Mouse (Mus musculus): Measurements from ENCODE around the gene 1300017J02Rik. TPM values are rescaled to one million over a fixed set of nuclear protein-coding genes. Genes with fewer than 3 reads are reported as not detected.
A peak's percentile ranks its signal among the peaks of the same experiment; 100 is the strongest.

1300017J02Rik gene
- polyA plus RNA-seq, 1 experiment from 2014 or later = 0.14 TPM

DNA sequence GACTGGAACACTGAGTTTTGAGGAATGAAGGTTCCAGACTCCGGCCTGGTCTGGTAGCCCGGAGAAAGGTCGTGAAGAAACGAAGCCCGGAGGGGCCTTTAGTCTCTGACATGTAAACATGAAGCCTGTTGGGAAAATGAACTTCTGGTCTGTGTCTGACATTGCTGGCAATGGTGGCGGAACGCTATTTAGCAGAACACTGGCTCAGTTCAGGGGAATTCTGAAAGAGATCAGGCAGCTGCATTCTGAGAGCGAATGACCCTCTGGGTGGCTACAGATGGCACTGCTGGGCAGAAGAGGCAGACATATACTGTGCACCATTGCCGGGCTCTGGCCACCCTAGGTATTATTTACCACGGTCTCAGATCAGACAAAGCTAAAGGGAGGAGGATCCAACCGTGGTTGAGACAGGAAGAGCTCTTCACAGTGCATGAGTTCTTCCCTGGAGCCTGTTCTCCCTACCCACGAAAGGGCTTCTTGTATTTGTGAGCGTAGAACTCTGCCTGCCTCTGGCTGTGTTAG lies 17.9 kb downstream of the 1300017J02Rik start:
- ATAC-seq (ENCODE audit: low FRiP score, low TSS enrichment) (no peak), DNase-seq (no peak)
- Histone ChIP-seq H3K9me3 (ENCODE audit: control insufficient read depth, low read length) (no peaks in the 10 kb centered on the region), H3K4me3 (replicated peaks; ENCODE audit: low read depth, low read length) (no peak overlapping the region), H3K9ac (replicated peaks; ENCODE audit: low read length) (no peak overlapping the region), H3K27me3 (ENCODE audit: control insufficient read depth, insufficient read depth, low read length) (no peaks in the 10 kb centered on the region), H3K4me2 (ENCODE audit: low read length) (no peak overlapping the region), H3K36me3 (ENCODE audit: control insufficient read depth, insufficient read depth, low read length) (no peaks in the 10 kb centered on the region), H3K4me1 (ENCODE audit: control insufficient read depth, insufficient read depth, low read length) (no peaks in the 10 kb centered on the region), H3K27ac (replicated peaks; ENCODE audit: low read depth, low read length) (no peak overlapping the region)
- WGBS = 87% methylated on average over 13 of the region's 13 CpGs

DNA sequence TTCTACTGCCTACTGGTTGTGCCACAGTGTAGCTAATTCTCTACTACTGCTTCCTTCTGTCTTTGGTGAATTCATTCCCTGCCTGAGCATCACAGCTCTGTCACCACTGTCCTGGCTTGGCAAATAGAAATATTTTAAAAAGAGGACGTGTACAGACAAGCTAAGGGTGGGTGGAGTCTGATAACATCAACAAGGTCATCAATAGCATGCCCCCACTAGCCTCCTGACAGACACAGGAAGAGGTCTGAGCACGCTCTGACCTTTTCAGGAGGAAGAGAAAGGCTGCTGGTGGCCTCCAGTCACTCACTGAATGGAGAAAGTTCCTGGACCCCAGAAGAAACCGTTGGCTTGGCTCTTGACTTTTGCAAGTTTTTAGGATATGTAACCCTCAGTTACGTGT lies 18.5 kb downstream of the 1300017J02Rik start:
- no peak overlapping the region for H3K9ac ChIP-seq (replicated peaks; ENCODE audit: low read length)
- no peak overlapping the region for H3K4me3 ChIP-seq (replicated peaks; ENCODE audit: low read depth, low read length)
- no peak overlapping the region for H3K27ac ChIP-seq (replicated peaks; ENCODE audit: low read depth, low read length)
- no peak overlapping the region for H3K4me2 ChIP-seq (ENCODE audit: low read length)
- WGBS = 70% methylated on average over 4 of the region's 4 CpGs
- no peaks in the 10 kb centered on the region for H3K9me3 ChIP-seq (ENCODE audit: control insufficient read depth, low read length)
- no peak for ATAC-seq (ENCODE audit: low FRiP score, low TSS enrichment)
- H3K36me3 ChIP-seq (ENCODE audit: control insufficient read depth, insufficient read depth, low read length) = no peaks in the 10 kb centered on the region
- DNase-seq = no peak
- H3K4me1 ChIP-seq (ENCODE audit: control insufficient read depth, insufficient read depth, low read length) = no peaks in the 10 kb centered on the region
- no peaks in the 10 kb centered on the region for H3K27me3 ChIP-seq (ENCODE audit: control insufficient read depth, insufficient read depth, low read length)

DNA sequence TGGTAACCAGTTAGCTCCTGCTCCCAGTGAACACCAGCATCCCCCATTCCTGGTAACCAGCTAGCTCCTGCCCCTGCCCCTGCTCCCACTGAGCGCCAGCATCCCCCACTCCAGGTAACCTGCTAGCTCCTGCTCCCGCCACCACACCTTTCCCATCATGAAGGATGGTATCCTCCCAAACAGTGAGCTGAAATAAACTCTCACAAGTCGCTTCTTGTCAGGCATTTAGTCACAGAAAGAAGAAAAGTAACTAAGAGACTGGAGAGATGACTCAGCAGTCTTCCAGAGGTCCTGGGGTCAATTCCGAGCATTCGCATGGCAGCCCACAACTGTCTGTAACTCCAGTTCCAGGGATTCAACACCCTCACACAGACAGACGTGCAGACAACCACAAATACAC lies 28.0 kb downstream of the 1300017J02Rik start:
- DNase-seq (no peak), ATAC-seq (ENCODE audit: low FRiP score, low TSS enrichment) (no peak)
- Histone ChIP-seq H3K4me1 (ENCODE audit: control insufficient read depth, insufficient read depth, low read length) (no peaks in the 10 kb centered on the region), H3K27ac (replicated peaks; ENCODE audit: low read depth, low read length) (no peak overlapping the region), H3K4me2 (ENCODE audit: low read length) (no peak overlapping the region), H3K9me3 (ENCODE audit: control insufficient read depth, low read length) (no peaks in the 10 kb centered on the region), H3K9ac (replicated peaks; ENCODE audit: low read length) (no peak overlapping the region), H3K4me3 (replicated peaks; ENCODE audit: low read depth, low read length) (no peak overlapping the region), H3K27me3 (ENCODE audit: control insufficient read depth, insufficient read depth, low read length) (no peaks in the 10 kb centered on the region), H3K36me3 (ENCODE audit: control insufficient read depth, insufficient read depth, low read length) (no peaks in the 10 kb centered on the region)
- WGBS = 88% methylated on average over 6 of the region's 6 CpGs

DNA sequence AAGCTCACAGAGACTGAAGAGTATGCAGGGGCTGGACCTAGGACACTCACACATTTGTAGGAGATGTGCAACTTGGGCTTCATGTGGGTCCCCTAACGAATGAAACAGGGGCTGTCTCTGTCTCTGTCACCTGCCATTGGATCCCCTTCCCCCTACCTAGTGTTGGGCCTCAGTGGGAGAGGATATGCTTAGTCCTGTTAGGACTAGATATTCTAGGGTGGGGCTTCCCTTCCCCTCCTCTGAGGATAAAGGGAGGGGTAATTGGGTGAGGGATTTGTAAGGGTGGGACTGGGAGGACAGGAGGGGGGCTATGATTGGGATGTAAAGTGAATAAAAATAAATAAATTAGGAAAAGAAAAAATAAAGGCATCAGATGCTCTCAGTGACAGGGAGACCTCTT lies 29.2 kb downstream of the 1300017J02Rik start:
- ATAC-seq (ENCODE audit: low FRiP score, low TSS enrichment) (no peak), DNase-seq (no peak)
- H3K4me1 ChIP-seq (ENCODE audit: control insufficient read depth, insufficient read depth, low read length) = no peaks in the 10 kb centered on the region
- no peaks in the 10 kb centered on the region for H3K36me3 ChIP-seq (ENCODE audit: control insufficient read depth, insufficient read depth, low read length)
- no peak overlapping the region for H3K4me2 ChIP-seq (ENCODE audit: low read length)
- WGBS = 74% methylated on average over 1 of the region's 1 CpGs
- no peak overlapping the region for H3K4me3 ChIP-seq (replicated peaks; ENCODE audit: low read depth, low read length)
- no peak overlapping the region for H3K9ac ChIP-seq (replicated peaks; ENCODE audit: low read length)
- H3K27ac ChIP-seq (replicated peaks; ENCODE audit: low read depth, low read length) = no peak overlapping the region
- H3K9me3 ChIP-seq (ENCODE audit: control insufficient read depth, low read length) = no peaks in the 10 kb centered on the region
- no peaks in the 10 kb centered on the region for H3K27me3 ChIP-seq (ENCODE audit: control insufficient read depth, insufficient read depth, low read length)

DNA sequence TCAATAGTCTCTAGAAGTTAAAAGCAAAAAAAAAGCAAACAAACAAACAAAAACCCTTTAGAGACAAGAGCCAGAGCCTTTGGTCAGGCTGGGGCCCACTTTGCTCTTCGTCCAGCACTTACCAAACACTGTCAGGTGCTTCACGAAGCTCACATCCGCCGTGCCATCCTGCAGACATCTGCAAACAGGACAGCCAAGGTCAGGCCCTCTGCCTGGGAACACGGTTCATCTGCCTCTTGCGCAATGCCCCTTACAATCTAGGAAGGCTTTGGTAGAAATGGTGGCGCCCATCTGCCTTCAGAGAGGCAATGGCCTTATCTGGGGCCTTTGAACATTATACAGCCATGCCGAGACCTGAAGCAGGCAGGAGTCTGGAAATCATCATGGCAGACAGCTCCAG lies 30.1 kb downstream of the 1300017J02Rik start:
- no peak overlapping the region for H3K4me2 ChIP-seq (ENCODE audit: low read length)
- H3K9ac ChIP-seq (replicated peaks; ENCODE audit: low read length) = no peak overlapping the region
- no peaks in the 10 kb centered on the region for H3K27me3 ChIP-seq (ENCODE audit: control insufficient read depth, insufficient read depth, low read length)
- H3K27ac ChIP-seq (replicated peaks; ENCODE audit: low read depth, low read length) = no peak overlapping the region
- H3K9me3 ChIP-seq (ENCODE audit: control insufficient read depth, low read length) = no peaks in the 10 kb centered on the region
- ATAC-seq (ENCODE audit: low FRiP score, low TSS enrichment) (no peak), DNase-seq (no peak)
- no peaks in the 10 kb centered on the region for H3K36me3 ChIP-seq (ENCODE audit: control insufficient read depth, insufficient read depth, low read length)
- H3K4me1 ChIP-seq (ENCODE audit: control insufficient read depth, insufficient read depth, low read length) = no peaks in the 10 kb centered on the region
- WGBS = 88% methylated on average over 8 of the region's 8 CpGs
- no peak overlapping the region for H3K4me3 ChIP-seq (replicated peaks; ENCODE audit: low read depth, low read length)

DNA sequence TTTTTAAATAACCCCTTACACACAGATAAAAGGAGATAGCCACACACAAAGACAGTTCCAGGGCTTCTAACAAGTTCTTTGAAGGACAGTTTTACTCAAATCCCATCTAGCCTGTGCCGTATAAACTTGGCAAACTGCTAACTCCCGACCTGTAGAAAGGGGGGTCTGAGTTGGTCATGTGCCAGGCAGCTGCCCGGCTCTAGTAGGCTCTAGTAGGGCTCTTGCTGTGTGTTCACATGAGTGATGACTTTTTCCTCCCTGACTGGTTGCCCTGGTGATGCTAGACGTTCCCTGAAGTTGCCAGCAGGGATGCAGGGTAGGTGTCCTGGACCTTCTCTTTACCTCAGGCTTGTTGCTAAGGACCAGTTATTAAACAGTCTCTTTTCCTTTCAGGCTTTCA lies 33.8 kb downstream of the 1300017J02Rik start:
- H3K27ac ChIP-seq (replicated peaks; ENCODE audit: low read depth, low read length) = no peak overlapping the region
- no peak overlapping the region for H3K4me2 ChIP-seq (ENCODE audit: low read length)
- H3K9me3 ChIP-seq (ENCODE audit: control insufficient read depth, low read length) = no peaks in the 10 kb centered on the region
- no peak overlapping the region for H3K4me3 ChIP-seq (replicated peaks; ENCODE audit: low read depth, low read length)
- no peaks in the 10 kb centered on the region for H3K36me3 ChIP-seq (ENCODE audit: control insufficient read depth, insufficient read depth, low read length)
- no peaks in the 10 kb centered on the region for H3K4me1 ChIP-seq (ENCODE audit: control insufficient read depth, insufficient read depth, low read length)
- DNase-seq (peak; percentile 46), ATAC-seq (ENCODE audit: low FRiP score, low TSS enrichment) (no peak)
- no peaks in the 10 kb centered on the region for H3K27me3 ChIP-seq (ENCODE audit: control insufficient read depth, insufficient read depth, low read length)
- no peak overlapping the region for H3K9ac ChIP-seq (replicated peaks; ENCODE audit: low read length)
- WGBS = 30% methylated on average over 4 of the region's 4 CpGs

DNA sequence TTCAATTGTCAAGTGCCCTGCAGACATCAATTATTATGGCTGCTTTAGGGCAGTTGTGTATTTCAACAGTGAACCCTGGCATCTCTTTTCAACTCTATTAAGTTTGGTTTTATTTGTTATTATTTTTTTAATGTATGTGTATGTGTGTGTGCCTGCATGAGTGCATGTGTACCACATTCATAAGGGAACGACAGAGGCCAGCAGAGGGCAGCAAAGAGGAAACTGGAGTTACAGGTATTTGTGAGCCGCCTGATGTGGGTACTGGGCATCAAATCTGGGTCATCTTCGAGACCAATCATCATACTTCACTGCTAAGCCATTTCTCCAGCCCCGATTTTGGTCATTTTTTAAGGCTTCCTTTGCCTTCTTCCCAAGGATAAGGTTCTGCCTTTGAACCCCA lies 39.1 kb downstream of the 1300017J02Rik start:
- no peak overlapping the region for H3K4me2 ChIP-seq (ENCODE audit: low read length)
- H3K4me1 ChIP-seq (ENCODE audit: control insufficient read depth, insufficient read depth, low read length) = no peaks in the 10 kb centered on the region
- no peaks in the 10 kb centered on the region for H3K9me3 ChIP-seq (ENCODE audit: control insufficient read depth, low read length)
- H3K27ac ChIP-seq (replicated peaks; ENCODE audit: low read depth, low read length) = no peak overlapping the region
- H3K36me3 ChIP-seq (ENCODE audit: control insufficient read depth, insufficient read depth, low read length) = no peaks in the 10 kb centered on the region
- no peak overlapping the region for H3K9ac ChIP-seq (replicated peaks; ENCODE audit: low read length)
- no peak overlapping the region for H3K4me3 ChIP-seq (replicated peaks; ENCODE audit: low read depth, low read length)
- whole genome bisulfite sequencing = 89% methylated on average over 4 of the region's 4 CpGs
- ATAC-seq (ENCODE audit: low FRiP score, low TSS enrichment) (no peak), DNase-seq (no peak)
- H3K27me3 ChIP-seq (ENCODE audit: control insufficient read depth, insufficient read depth, low read length) = no peaks in the 10 kb centered on the region

DNA sequence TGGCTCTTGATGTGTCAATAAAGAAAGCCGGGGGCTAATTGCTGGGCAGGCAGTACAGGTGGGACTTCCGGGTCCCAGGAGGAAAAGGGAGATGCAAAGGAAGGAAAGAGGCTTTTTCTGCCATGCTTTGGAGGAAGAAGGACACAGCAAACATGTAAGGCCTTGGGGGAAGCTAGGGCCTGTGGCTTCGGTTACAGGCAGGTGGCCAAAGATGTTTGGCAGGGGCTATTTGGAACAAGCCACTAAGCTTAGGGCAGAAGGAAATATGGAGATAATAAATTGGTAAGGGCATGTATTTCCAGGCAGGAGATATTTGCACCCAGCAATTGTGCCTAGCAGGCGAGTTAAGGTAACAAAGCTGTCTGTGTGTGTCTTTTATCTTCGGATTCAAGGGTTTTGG lies 52.0 kb downstream of the 1300017J02Rik start:
- no peak for ATAC-seq (ENCODE audit: low FRiP score, low TSS enrichment)
- no peak overlapping the region for H3K9ac ChIP-seq (replicated peaks; ENCODE audit: low read length)
- no peak overlapping the region for H3K27ac ChIP-seq (replicated peaks; ENCODE audit: low read depth, low read length)
- no peaks in the 10 kb centered on the region for H3K4me1 ChIP-seq (ENCODE audit: control insufficient read depth, insufficient read depth, low read length)
- DNase-seq = no peak
- H3K36me3 ChIP-seq (ENCODE audit: control insufficient read depth, insufficient read depth, low read length) = no peaks in the 10 kb centered on the region
- no peak overlapping the region for H3K4me3 ChIP-seq (replicated peaks; ENCODE audit: low read depth, low read length)
- no peak overlapping the region for H3K4me2 ChIP-seq (ENCODE audit: low read length)
- 89% methylated on average over 5 of the region's 5 CpGs for WGBS
- H3K9me3 ChIP-seq (ENCODE audit: control insufficient read depth, low read length) = no peaks in the 10 kb centered on the region
- H3K27me3 ChIP-seq (ENCODE audit: control insufficient read depth, insufficient read depth, low read length) = no peaks in the 10 kb centered on the region

DNA sequence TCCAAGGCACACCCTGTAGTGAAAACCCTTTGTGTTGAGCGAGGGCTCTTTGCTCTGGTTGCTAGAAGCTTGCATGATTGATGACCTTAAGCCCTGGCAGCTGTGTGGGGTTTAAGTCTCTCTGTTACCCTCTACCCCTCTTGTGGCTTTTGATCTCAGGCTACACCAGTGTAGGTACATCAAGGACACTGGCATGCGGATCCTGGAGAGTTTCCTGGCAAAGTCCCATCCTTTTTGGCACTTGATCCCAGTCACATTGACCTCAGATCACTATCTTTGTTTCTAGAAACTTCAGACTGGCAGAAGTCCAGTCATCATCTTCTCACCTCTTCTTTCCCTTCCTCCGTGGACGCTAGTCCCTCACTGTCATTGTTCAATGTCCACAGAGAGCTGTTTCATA lies 56.3 kb downstream of the 1300017J02Rik start:
- 61% methylated on average over 4 of the region's 4 CpGs for WGBS

More for the DNA sequence above, 56.3 kb downstream of the 1300017J02Rik start:
- no peaks in the 10 kb centered on the region for H3K4me1 ChIP-seq (ENCODE audit: control insufficient read depth, insufficient read depth, low read length)
- H3K4me2 ChIP-seq (ENCODE audit: low read length) = no peak overlapping the region
- no peak overlapping the region for H3K9ac ChIP-seq (replicated peaks; ENCODE audit: low read length)
- H3K27me3 ChIP-seq (ENCODE audit: control insufficient read depth, insufficient read depth, low read length) = no peaks in the 10 kb centered on the region
- no peaks in the 10 kb centered on the region for H3K36me3 ChIP-seq (ENCODE audit: control insufficient read depth, insufficient read depth, low read length)
- no peaks in the 10 kb centered on the region for H3K9me3 ChIP-seq (ENCODE audit: control insufficient read depth, low read length)
- no peak overlapping the region for H3K27ac ChIP-seq (replicated peaks; ENCODE audit: low read depth, low read length)
- ATAC-seq (ENCODE audit: low FRiP score, low TSS enrichment) = no peak
- H3K4me3 ChIP-seq (replicated peaks; ENCODE audit: low read depth, low read length) = no peak overlapping the region
- DNase-seq = no peak

Measured in midbrain, embryonic 14.5 days (tissue).